Mouse (Mus musculus) heart, embryonic 10.5 days (tissue): ENCODE data around the gene Fgfr2. TPM values are rescaled to one million over a fixed set of nuclear protein-coding genes. Genes with fewer than 3 reads are reported as not detected.
"Not testable (repeated sequence)": the region's sequence is repeated elsewhere in the genome, so short reads cannot be mapped to it uniquely, and the experiment has no call there.

Experiments
- DNase-seq: peaks from one replicate; pipeline ENCODE4 v3.0.0-alpha.2; 2017; ENCODE audit warnings: low spot score
- H3K27ac ChIP-seq: fragments of 300-500 bp; sonication (generic); 2 replicates; pipeline ENCODE4 v1.5.1; 2016; ENCODE audit warnings: mild to moderate bottlenecking
- H3K27me3 ChIP-seq: fragments of 300-500 bp; sonication (generic); 2 replicates; pipeline ENCODE4 v1.6.1; 2016; ENCODE audit warnings: mild to moderate bottlenecking; ENCODE audit not compliant: poor library complexity, insufficient read depth, severe bottlenecking
- H3K36me3 ChIP-seq: fragments of 300-500 bp; sonication (generic); 2 replicates; pipeline ENCODE4 v1.6.1; 2016; ENCODE audit warnings: mild to moderate bottlenecking, moderate library complexity
- H3K4me1 ChIP-seq: fragments of 300-500 bp; sonication (generic); 2 replicates; pipeline ENCODE4 v1.6.1; 2016; ENCODE audit warnings: mild to moderate bottlenecking
- H3K4me3 ChIP-seq: fragments of 300-500 bp; sonication (generic); 2 replicates; pipeline ENCODE4 v1.5.1; 2016; ENCODE audit warnings: mild to moderate bottlenecking, moderate library complexity
- H3K9me3 ChIP-seq: fragments of 300-500 bp; sonication (generic); 2 replicates; pipeline ENCODE4 v1.6.1; 2016; ENCODE audit warnings: mild to moderate bottlenecking, moderate library complexity
- WGBS: fragments of 180-500 bp; shearing (Covaris S2); methylation state at CpG from one replicate; pipeline ENCODE4 v1.1.7; 2016; 5-methylcytosine and 5-hydroxymethylcytosine counted together
- polyA plus RNA-seq: library from polyadenylated mRNA; unstranded; fragments of >200 nt; fragmentation: Nextera tagmentation; extraction: Ambion mirVana; gene quantifications from 2 replicates; pipeline ENCODE4 v1.2.1, GENCODE M21; 2016

The Fgfr2 gene
- polyA plus RNA-seq, 1 experiment from 2014 or later: 46.6 TPM

DNA sequence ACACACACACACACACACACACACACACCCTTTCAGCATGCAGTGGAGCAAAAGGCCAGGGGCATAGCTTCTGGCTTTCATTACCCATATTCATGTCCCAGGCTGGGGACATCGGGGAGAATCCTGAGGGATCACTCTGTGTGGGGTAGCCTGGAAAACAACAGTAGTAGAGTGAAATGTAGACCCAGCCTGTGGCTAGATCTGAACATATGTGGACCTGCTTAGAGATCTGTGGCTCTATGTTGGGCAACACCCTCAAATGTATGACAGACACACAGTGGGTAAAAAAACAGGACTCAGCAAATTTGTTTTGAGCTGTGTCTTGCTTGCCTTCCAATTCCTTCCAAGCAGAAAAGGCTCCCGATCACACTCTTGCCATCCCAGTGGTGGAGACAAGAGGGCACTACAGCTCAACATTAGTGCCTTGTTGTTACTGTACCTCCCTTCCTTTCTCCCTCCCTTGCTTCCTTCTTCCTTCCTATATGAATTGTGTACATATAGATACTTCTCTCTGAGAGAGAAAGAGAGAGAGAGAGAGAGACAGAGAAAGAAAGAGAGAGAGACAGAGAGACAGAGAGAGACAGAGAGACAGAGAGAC is 2000.8 kb downstream of the Fgfr2 start:
- H3K27ac ChIP-seq: no peak overlapping the region
- H3K9me3 ChIP-seq: peaks cover 7% of the 10 kb centered on the region
- WGBS: 82% methylated on average over 2 of the region's 2 CpGs
- no peaks in the 10 kb centered on the region for H3K36me3 ChIP-seq
- no peak overlapping the region for H3K4me3 ChIP-seq
- DNase-seq: no peak
- H3K4me1 ChIP-seq: no peaks in the 10 kb centered on the region
- H3K27me3 ChIP-seq: peaks cover 13% of the 10 kb centered on the region; the same call in 1 of the 2 replicates

DNA sequence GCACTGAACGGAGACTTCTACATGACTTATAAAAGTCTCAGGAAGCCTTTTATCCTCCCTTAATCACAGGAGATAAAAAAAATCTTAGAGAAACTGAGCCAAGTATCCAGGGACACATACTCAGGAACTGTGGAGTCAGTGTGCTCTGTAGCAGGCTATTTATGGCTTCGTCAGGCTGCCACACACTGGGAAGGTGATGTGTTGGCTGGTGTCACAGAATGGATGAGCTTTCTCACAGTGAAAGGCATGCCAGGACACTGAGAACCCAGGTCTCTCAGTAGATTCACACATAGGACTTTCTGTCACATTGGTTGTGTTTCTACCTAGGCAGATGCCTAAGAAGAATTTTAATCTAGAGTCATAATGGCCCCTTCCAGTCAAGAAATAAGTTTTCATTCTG is 2008.7 kb downstream of the Fgfr2 start:
- 53% methylated on average over 2 of the region's 2 CpGs for WGBS
- Histone ChIP-seq H3K27ac (no peak overlapping the region), H3K4me1 (peaks cover 8% of the 10 kb centered on the region; the same call in 1 of the 2 replicates), H3K27me3 (peaks cover 2% of the 10 kb centered on the region; the same call in 1 of the 2 replicates), H3K36me3 (no peaks in the 10 kb centered on the region), H3K9me3 (no peaks in the 10 kb centered on the region), H3K4me3 (no peak overlapping the region)
- no peak for DNase-seq

DNA sequence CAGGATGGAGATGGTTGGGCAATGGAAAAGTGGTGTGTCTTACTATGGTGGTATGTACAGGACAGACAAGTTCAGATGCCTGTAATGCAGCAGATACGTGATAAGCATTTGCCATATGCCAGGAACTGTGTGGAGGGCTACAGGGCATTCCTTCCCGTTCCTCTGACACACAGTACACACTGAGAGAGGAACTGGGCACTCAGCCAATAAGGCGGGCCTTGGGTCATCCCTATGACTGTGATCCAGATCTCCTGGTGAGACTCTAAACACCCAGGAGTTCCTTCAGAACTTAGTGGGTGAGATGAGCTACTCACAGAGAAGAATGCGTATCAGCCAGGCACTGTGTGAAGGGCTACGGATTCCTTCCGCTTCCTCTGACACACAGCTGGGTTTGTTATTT is 2009.5 kb downstream of the Fgfr2 start:
- no peaks in the 10 kb centered on the region for H3K27me3 ChIP-seq
- no peak for DNase-seq
- 57% methylated on average over 6 of the region's 6 CpGs for WGBS
- H3K4me1 ChIP-seq: peaks cover 8% of the 10 kb centered on the region; the same call in 1 of the 2 replicates
- H3K9me3 ChIP-seq: no peaks in the 10 kb centered on the region
- no peaks in the 10 kb centered on the region for H3K36me3 ChIP-seq
- H3K27ac ChIP-seq: no peak overlapping the region
- H3K4me3 ChIP-seq: no peak overlapping the region

DNA sequence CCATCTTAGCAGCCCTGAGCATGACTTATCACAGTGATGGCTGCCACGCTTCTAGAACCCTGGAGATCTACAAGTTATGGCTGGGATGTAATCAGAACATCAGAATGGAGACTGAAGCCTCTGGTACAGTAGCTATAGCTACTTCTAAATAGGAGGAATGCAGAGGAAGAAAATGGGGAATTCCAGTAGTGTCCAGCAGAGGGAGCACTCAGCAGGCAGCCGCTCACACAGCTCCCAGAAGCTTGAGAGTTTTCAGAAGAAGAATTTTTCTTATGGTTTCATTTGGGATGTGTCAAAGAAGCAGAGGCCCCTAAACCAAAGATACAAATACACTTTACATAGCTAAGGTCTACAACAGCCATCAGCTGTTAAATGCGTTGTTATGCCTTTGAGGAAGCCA is 2010.7 kb downstream of the Fgfr2 start:
- no peaks in the 10 kb centered on the region for H3K9me3 ChIP-seq
- no peaks in the 10 kb centered on the region for H3K36me3 ChIP-seq
- DNase-seq: no peak
- no peaks in the 10 kb centered on the region for H3K27me3 ChIP-seq
- H3K4me3 ChIP-seq: no peak overlapping the region
- H3K27ac ChIP-seq: no peak overlapping the region
- peaks cover 8% of the 10 kb centered on the region; the same call in 1 of the 2 replicates for H3K4me1 ChIP-seq
- WGBS: 19% methylated on average over 3 of the region's 3 CpGs

DNA sequence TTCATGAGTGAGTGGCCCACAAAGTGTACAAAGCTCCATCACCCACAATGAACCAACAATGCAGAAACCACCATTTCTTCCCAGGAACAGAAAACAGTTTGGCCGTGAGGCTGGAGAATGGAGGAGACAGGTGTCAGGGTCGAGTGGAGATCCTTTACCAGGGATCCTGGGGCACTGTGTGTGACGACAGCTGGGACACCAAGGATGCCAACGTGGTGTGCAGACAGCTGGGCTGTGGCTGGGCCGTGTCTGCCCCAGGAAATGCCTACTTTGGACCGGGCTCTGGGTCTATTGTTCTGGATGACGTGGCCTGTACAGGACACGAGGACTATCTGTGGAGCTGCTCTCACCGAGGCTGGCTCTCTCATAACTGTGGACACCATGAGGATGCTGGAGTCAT is 2040.7 kb downstream of the Fgfr2 start:
- H3K4me1 ChIP-seq, H3K9me3 ChIP-seq, H3K27me3 ChIP-seq, DNase-seq, H3K4me3 ChIP-seq, H3K36me3 ChIP-seq, H3K27ac ChIP-seq: not testable (repeated sequence)
- WGBS: 76% methylated on average over 9 of the region's 9 CpGs

DNA sequence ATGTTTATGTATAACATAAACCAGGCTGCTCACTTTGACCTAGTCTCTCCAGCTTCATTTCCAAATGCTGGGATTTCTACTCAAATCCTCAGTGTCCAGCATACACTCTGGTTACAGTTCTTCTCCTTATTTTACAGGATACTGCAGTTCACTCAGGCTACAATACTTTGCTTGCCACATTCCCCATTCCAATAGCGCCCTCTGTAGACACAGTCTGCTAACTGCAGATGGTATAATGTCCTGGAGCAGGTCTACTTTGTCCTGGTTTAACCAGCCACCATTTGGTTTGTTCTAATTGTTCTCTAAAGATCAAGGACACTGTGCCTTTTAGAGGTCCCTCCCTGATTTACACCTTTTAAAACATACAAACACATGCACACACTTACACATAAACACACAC is 2047.2 kb downstream of the Fgfr2 start:
- WGBS: 3% methylated on average over 1 of the region's 1 CpGs
- no peak for DNase-seq
- Histone ChIP-seq H3K4me1 (no peaks in the 10 kb centered on the region), H3K9me3 (no peaks in the 10 kb centered on the region), H3K4me3 (no peak overlapping the region), H3K36me3 (no peaks in the 10 kb centered on the region), H3K27ac (no peak overlapping the region), H3K27me3 (no peaks in the 10 kb centered on the region)

DNA sequence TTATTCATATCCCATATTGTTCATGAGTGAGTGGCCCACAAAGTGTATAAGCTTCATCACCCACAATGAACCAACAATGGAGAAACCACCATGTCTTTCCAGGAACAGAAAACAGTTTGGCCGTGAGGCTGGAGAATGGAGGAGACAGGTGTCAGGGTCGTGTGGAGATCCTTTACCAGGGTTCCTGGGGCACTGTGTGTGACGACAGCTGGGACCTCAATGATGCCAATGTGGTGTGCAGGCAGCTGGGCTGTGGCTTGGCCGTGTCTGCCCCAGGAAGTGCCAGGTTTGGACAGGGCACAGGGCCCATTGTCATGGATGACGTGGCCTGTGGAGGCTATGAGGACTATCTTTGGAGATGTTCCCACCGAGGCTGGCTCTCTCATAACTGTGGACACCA is 2049.1 kb downstream of the Fgfr2 start:
- not testable (repeated sequence) for H3K36me3 ChIP-seq, H3K4me3 ChIP-seq, H3K27me3 ChIP-seq, DNase-seq, H3K4me1 ChIP-seq, H3K9me3 ChIP-seq, H3K27ac ChIP-seq
- 72% methylated on average over 6 of the region's 6 CpGs for WGBS

DNA sequence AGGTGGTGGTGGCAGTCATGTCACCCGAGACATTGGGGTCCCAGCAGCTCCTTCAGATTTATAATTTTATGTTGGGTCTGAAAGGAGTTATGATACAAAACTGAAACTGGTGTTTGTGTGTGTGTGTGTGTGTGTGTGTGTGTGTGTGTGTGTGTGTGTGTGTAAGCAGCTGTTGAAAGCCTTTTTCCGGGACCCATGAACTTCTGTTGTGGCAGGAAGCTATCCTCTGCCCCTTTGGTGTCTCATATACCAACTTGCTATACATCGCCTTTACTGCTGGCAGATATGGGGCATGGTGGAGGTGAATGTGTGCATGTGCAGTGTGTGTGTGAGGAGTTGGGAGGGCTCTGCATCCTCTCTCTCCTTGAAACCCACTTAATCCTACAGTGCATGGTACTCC is 2049.7 kb downstream of the Fgfr2 start:
- not testable (repeated sequence) for H3K27me3 ChIP-seq, H3K36me3 ChIP-seq, H3K4me1 ChIP-seq, H3K27ac ChIP-seq, H3K9me3 ChIP-seq, DNase-seq, H3K4me3 ChIP-seq
- 82% methylated on average over 3 of the region's 3 CpGs for WGBS

DNA sequence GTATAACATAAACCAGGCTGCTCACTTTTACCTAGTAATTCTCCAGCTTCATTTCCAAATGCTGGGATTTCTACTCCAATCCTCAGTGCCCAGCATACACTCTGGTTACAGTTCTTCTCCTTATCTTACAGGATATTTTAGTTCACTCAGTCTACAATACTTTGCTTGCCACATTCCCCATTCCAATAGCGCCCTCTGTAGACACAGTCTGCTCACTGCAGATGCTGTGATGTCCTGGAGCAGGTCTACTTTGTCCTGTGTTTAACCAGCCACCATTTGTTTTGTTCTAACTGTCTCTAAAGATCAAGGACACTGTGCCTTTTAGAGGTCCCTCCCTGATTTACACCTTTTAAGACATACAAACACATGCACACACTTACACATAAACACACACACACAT is 2055.0 kb downstream of the Fgfr2 start:
- not testable (repeated sequence) for DNase-seq, H3K4me3 ChIP-seq, H3K27me3 ChIP-seq, H3K27ac ChIP-seq, H3K9me3 ChIP-seq, H3K4me1 ChIP-seq, H3K36me3 ChIP-seq
- 7% methylated on average over 1 of the region's 1 CpGs for WGBS

DNA sequence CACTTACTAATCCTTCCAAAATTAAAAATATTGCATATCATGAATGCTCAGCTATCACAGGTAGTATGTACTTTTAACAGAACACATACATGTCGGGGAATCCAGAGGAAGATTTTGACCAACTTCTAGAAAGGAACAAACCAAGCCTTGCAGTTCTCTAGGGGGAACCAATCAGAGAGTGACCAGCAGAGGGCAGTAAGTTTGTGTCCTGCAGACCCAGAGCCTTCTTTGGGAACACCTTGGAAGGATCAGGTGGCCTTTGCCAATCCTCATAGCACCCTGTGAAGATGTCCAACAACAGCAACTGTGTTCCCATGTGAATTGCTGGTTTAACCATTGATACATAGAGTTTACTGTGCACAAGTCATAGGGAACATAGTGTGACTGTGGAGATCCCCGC is 2060.6 kb downstream of the Fgfr2 start:
- 81% methylated on average over 2 of the region's 2 CpGs for WGBS
- H3K36me3 ChIP-seq: no peaks in the 10 kb centered on the region

DNA sequence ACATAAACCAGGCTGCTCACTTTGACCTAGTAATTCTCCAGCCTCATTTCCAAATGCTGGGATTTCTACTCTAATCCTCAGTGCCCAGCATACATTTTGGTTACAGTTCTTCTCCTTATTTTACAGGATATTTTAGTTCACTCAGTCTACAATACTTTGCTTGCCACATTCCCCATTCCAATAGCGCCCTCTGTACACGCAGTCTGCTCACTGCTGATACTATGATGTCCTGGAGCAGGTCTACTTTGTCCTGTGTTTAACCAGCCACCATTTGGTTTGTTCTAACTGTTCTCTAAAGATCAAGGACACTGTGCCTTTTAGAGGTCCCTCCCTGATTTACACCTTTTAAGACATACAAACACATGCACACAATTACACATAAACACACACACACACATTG is 2063.3 kb downstream of the Fgfr2 start:
- not testable (repeated sequence) for DNase-seq, H3K27me3 ChIP-seq, H3K9me3 ChIP-seq, H3K4me1 ChIP-seq, H3K27ac ChIP-seq, H3K36me3 ChIP-seq, H3K4me3 ChIP-seq
- 66% methylated on average over 2 of the region's 2 CpGs for WGBS

More for the DNA sequence above, 2060.6 kb downstream of the Fgfr2 start:
- Histone ChIP-seq H3K9me3 (no peaks in the 10 kb centered on the region), H3K27ac (no peak overlapping the region), H3K4me1 (no peaks in the 10 kb centered on the region), H3K4me3 (no peak overlapping the region), H3K27me3 (no peaks in the 10 kb centered on the region)
- DNase-seq: no peak

DNA sequence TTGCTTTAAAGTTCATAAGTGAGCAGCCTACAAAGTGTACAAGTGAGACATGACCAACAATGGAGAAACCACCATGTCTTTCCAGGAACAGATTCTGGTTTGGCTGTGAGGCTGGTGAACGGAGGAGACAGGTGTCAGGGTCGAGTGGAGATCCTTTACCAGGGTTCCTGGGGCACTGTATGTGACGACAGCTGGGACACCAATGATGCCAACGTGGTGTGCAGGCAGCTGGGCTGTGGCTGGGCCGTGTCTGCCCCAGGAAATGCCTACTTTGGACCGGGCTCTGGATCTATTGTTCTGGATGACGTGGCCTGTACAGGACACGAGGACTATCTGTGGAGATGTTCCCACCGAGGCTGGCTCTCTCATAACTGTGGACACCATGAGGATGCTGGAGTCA is 2065.2 kb downstream of the Fgfr2 start:
- H3K4me1 ChIP-seq, H3K27ac ChIP-seq, H3K4me3 ChIP-seq, H3K27me3 ChIP-seq, H3K36me3 ChIP-seq, DNase-seq, H3K9me3 ChIP-seq: not testable (repeated sequence)
- WGBS: 70% methylated on average over 9 of the region's 9 CpGs

DNA sequence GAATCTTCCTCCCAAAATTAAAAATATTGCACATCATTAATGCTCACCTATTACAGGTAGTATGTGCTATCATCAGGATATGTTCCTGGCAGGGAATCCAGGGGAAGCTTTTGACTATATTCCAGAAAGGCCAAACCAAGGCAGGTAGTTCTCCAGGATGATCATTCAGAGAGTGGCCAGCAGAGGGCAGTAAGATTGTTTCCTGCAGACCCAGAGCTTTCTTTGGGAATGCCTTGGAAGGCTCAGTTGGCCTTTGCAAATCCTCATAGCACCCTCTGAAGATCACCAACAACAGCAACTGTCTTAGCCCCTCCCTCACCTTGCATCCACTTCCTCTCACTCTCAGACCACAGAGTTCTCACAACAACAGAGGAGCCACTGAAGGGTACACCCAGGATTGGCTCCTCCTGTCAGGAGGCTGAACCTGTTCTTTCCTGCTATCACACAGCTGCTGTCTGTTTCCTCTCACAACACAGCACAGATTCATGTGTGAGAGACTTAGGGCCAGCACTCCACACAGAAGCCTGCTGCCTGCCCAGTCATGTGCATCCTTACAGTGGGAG is 2068.3 kb downstream of the Fgfr2 start:
- Histone ChIP-seq H3K27me3 (no peaks in the 10 kb centered on the region), H3K27ac (no peak overlapping the region), H3K4me1 (no peaks in the 10 kb centered on the region), H3K4me3 (no peak overlapping the region), H3K9me3 (no peaks in the 10 kb centered on the region), H3K36me3 (no peaks in the 10 kb centered on the region)
- DNase-seq: no peak

DNA sequence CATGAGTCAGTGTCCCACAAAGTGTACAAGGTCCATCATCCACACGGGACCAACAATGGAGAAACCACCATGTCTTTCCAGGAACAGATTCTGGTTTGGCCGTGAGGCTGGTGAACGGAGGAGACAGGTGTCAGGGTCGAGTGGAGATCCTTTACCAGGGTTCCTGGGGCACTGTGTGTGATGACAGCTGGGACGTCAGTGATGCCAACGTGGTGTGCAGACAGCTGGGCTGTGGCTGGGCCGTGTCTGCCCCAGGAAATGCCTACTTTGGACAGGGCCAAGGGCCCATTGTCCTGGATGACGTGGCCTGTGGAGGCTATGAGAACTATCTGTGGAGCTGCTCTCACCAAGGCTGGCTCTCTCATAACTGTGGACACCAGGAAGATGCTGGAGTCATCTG is 2073.3 kb downstream of the Fgfr2 start:
- H3K36me3 ChIP-seq, H3K9me3 ChIP-seq, DNase-seq, H3K27me3 ChIP-seq, H3K27ac ChIP-seq, H3K4me1 ChIP-seq, H3K4me3 ChIP-seq: not testable (repeated sequence)
- WGBS: 79% methylated on average over 8 of the region's 8 CpGs
